Mouse (Mus musculus): ENCODE data around the gene Slc9b2.

- TF ChIP-seq CTCF (IDR thresholded peaks at IDR 0.05; ENCODE audit: borderline replicate concordance, insufficient read depth, low read length), result no peak
- no peak for TF ChIP-seq POLR2A (IDR thresholded peaks at IDR 0.05; ENCODE audit: low read depth, low read length)
Measured at GRCm38 (mm10) chr3:135285807-135286206, 21.7 kb upstream of the Slc9b2 start.

Measured in embryonic fibroblast, embryonic 13.5 days (primary cell).